Mouse (Mus musculus) kidney, postnatal 0 days (tissue): ENCODE measurements at regions not wholly inside any gene's neighbourhood (a gene's known extent, or its start where the extent isn't known, plus 50 kb on each side); places are given as distances from the start of the nearest gene placed in this dataset.

ENCODE experiments used
- ATAC-seq: fragments of 200-750 bp; cut with Nextera tagmentation; replicated peaks from 2 replicates; pipeline ENCODE4 v1.8.0; 2017; ENCODE audit warnings: low read depth, moderate number of reproducible peaks, moderate TSS enrichment, moderate library complexity; ENCODE audit not compliant: low FRiP score
- DNase-seq: peaks from one replicate; pipeline ENCODE4 v3.0.0-alpha.2; 2016; ENCODE audit warnings: low spot score
- H3K27ac ChIP-seq: fragments of 300-500 bp; sonication (generic); 2 replicates; pipeline ENCODE4 v1.5.1; 2014; ENCODE audit warnings: mild to moderate bottlenecking
- H3K27me3 ChIP-seq: fragments of 300-500 bp; sonication (generic); 2 replicates; pipeline ENCODE4 v1.6.1; 2014; ENCODE audit warnings: low read length, mixed read lengths; ENCODE audit not compliant: insufficient read depth
- H3K36me3 ChIP-seq: fragments of 300-500 bp; sonication (generic); 2 replicates; pipeline ENCODE4 v1.6.1; 2014; ENCODE audit warnings: low read length, mixed read lengths; ENCODE audit not compliant: insufficient read depth
- H3K4me1 ChIP-seq: fragments of 300-500 bp; sonication (generic); replicated peaks from 2 replicates; pipeline ENCODE4 v1.6.1; 2014; ENCODE audit warnings: antibody characterized with exemption, low read length, mixed read lengths; ENCODE audit not compliant: insufficient read depth
- H3K4me2 ChIP-seq: fragments of 300-500 bp; sonication (generic); 2 replicates; pipeline ENCODE4 v1.6.1; 2014; ENCODE audit warnings: mild to moderate bottlenecking, low read length, moderate library complexity, mixed read lengths
- H3K4me3 ChIP-seq: fragments of 300-500 bp; sonication (generic); replicated peaks from 2 replicates; pipeline ENCODE4 v1.5.1; 2014; ENCODE audit warnings: low read depth, low read length
- H3K9ac ChIP-seq: fragments of 300-500 bp; sonication (generic); 2 replicates; pipeline ENCODE4 v1.6.1; 2014; ENCODE audit warnings: low read depth, low read length
- H3K9me3 ChIP-seq: fragments of 300-500 bp; sonication (generic); replicated peaks from 2 replicates; pipeline ENCODE4 v1.6.1; 2016; ENCODE audit warnings: low read length, inconsistent platforms, mixed read lengths
- CTCF ChIP-seq: IDR thresholded peaks from 2 replicates; pipeline ENCODE4 v1.5.1; 2016; ENCODE audit warnings: antibody characterized with exemption, low read depth, mild to moderate bottlenecking, moderate library complexity
- WGBS: fragments of 180-500 bp; shearing (Covaris S2); extraction: QIAGEN DNeasy Blood & Tissue Kit; methylation state at CpG from one replicate; pipeline ENCODE4 v1.1.7; 2014; 5-methylcytosine and 5-hydroxymethylcytosine counted together

- H3K4me1 ChIP-seq = no peaks in the 10 kb centered on the region
- no peak overlapping the region for H3K4me2 ChIP-seq
- TF ChIP-seq CTCF = no peak
- H3K27me3 ChIP-seq = no peaks in the 10 kb centered on the region
- DNase-seq (no peak), ATAC-seq (no peak)
- H3K4me3 ChIP-seq = no peak overlapping the region
- H3K9me3 ChIP-seq = no peaks in the 10 kb centered on the region
- H3K27ac ChIP-seq = no peak overlapping the region
- no peak overlapping the region for H3K9ac ChIP-seq
- no peaks in the 10 kb centered on the region for H3K36me3 ChIP-seq
- 78% methylated on average over 7 of the region's 7 CpGs for WGBS
Measured at GRCm38 (mm10) chr5:142329724-142330520, 71.4 kb upstream of the Foxk1 start.

GRCm38 (mm10) chr5:142332744-142333143, 68.6 kb upstream of the Foxk1 start:
- Histone ChIP-seq H3K27ac (no peak overlapping the region), H3K27me3 (no peaks in the 10 kb centered on the region), H3K4me2 (no peak overlapping the region), H3K36me3 (no peaks in the 10 kb centered on the region), H3K9ac (no peak overlapping the region), H3K4me1 (no peaks in the 10 kb centered on the region), H3K4me3 (no peak overlapping the region), H3K9me3 (no peaks in the 10 kb centered on the region)
- DNase-seq (no peak), ATAC-seq (no peak)
- no peak for TF ChIP-seq CTCF
- WGBS = 54% methylated on average over 9 of the region's 9 CpGs

GRCm38 (mm10) chr5:142337436-142337835, 63.9 kb upstream of the Foxk1 start:
- ATAC-seq = no peak
- Histone ChIP-seq H3K9ac (no peak overlapping the region), H3K27me3 (no peaks in the 10 kb centered on the region), H3K36me3 (no peaks in the 10 kb centered on the region), H3K4me3 (no peak overlapping the region), H3K4me2 (no peak overlapping the region), H3K4me1 (no peaks in the 10 kb centered on the region), H3K27ac (no peak overlapping the region), H3K9me3 (no peaks in the 10 kb centered on the region)
- TF ChIP-seq CTCF = no peak
- DNase-seq = no peak
- WGBS = 59% methylated on average over 6 of the region's 6 CpGs

GRCm38 (mm10) chr5:142338051-142338450, 63.2 kb upstream of the Foxk1 start:
- no peaks in the 10 kb centered on the region for H3K36me3 ChIP-seq
- H3K27ac ChIP-seq = no peak overlapping the region
- peak; percentile 15 for DNase-seq
- no peaks in the 10 kb centered on the region for H3K9me3 ChIP-seq
- H3K4me1 ChIP-seq = no peaks in the 10 kb centered on the region
- TF ChIP-seq CTCF = no peak
- H3K4me3 ChIP-seq = no peak overlapping the region
- no peak for ATAC-seq
- H3K9ac ChIP-seq = no peak overlapping the region
- 38% methylated on average over 11 of the region's 11 CpGs for WGBS
- H3K27me3 ChIP-seq = no peaks in the 10 kb centered on the region
- H3K4me2 ChIP-seq = no peak overlapping the region

GRCm38 (mm10) chr5:142340205-142341025, 60.9 kb upstream of the Foxk1 start:
- DNase-seq (peak; percentile 7), ATAC-seq (no peak)
- 46% methylated on average over 14 of the region's 14 CpGs for WGBS
- Histone ChIP-seq H3K4me2 (no peak overlapping the region), H3K9ac (no peak overlapping the region), H3K9me3 (no peaks in the 10 kb centered on the region), H3K4me1 (no peaks in the 10 kb centered on the region), H3K27ac (no peak overlapping the region), H3K27me3 (no peaks in the 10 kb centered on the region), H3K36me3 (no peaks in the 10 kb centered on the region), H3K4me3 (no peak overlapping the region)
- TF ChIP-seq CTCF = no peak

GRCm38 (mm10) chr5:142341026-142341432, 60.3 kb upstream of the Foxk1 start:
- H3K36me3 ChIP-seq = no peaks in the 10 kb centered on the region
- DNase-seq (no peak), ATAC-seq (no peak)
- no peak for TF ChIP-seq CTCF
- WGBS = 73% methylated on average over 3 of the region's 3 CpGs
- H3K9ac ChIP-seq = no peak overlapping the region
- H3K4me1 ChIP-seq = no peaks in the 10 kb centered on the region
- no peak overlapping the region for H3K4me2 ChIP-seq
- no peaks in the 10 kb centered on the region for H3K27me3 ChIP-seq
- H3K9me3 ChIP-seq = no peaks in the 10 kb centered on the region
- H3K4me3 ChIP-seq = no peak overlapping the region
- H3K27ac ChIP-seq = no peak overlapping the region
